Mouse (Mus musculus): ENCODE data around the gene Xpnpep3.

- TF ChIP-seq CTCF (conservative IDR thresholded peaks at IDR 0.05; ENCODE audit: low read length) (no peak), POU5F1 (IDR thresholded peaks at IDR 0.05; ENCODE audit: borderline replicate concordance, low read length) (no peak), NANOG (IDR thresholded peaks at IDR 0.05; ENCODE audit: borderline replicate concordance, low read length) (no peak)
Measured at GRCm38 (mm10) chr15:81399638-81400315, at the start of gene Xpnpep3, which contains the start of gene St13.
